Mouse (Mus musculus): ENCODE results near the gene Gm10842. TPM values are rescaled to one million over a fixed set of nuclear protein-coding genes. Genes with fewer than 3 reads are reported as not detected.
A peak's percentile ranks its signal among the peaks of the same experiment; 100 is the strongest.

Gene Gm10842
- polyA plus RNA-seq, 1 experiment from 2014 or later = not detected

DNA sequence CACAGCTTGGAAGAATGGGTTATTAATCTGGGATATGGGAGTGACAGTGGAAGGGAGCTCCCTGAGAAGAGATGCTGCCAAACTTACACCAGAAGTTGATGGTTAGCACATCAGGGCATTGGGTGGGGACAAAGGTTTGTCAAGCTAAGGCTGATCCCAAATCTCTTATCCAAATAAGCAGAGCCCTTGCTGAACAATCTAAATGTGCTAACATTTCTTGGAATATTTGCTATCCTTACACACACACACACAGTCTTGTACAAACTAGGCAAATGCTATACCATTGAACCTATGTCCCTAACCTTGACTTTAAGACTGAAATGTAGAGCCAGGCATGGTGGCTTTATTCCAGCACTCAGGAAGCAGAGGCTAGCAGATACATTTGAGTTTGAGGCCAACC is 3.1 kb upstream of the Gm10842 start:
- no peak overlapping the region for H3K4me2 ChIP-seq (replicated peaks; ENCODE audit: low read depth)
- no peak for TF ChIP-seq CTCF (IDR thresholded peaks at IDR 0.05; ENCODE audit: low read depth)
- no peak overlapping the region for H3K4me3 ChIP-seq (ENCODE audit: low read depth, low read length)
- H3K4me1 ChIP-seq (replicated peaks; ENCODE audit: control insufficient read depth, insufficient read depth, low read length) = no peaks in the 10 kb centered on the region
- no peak for ATAC-seq
- H3K9me3 ChIP-seq (ENCODE audit: control insufficient read depth) = no peaks in the 10 kb centered on the region
- peaks cover 9% of the 10 kb centered on the region; the same call in 1 of the 2 replicates for H3K36me3 ChIP-seq (ENCODE audit: control insufficient read depth, insufficient read depth)
- no peak overlapping the region for H3K9ac ChIP-seq (ENCODE audit: low read depth, low read length)
- no peaks in the 10 kb centered on the region for H3K27me3 ChIP-seq (replicated peaks; ENCODE audit: control insufficient read depth, insufficient read depth, low read length)
- H3K27ac ChIP-seq (ENCODE audit: low read depth, low read length) = no peak overlapping the region

DNA sequence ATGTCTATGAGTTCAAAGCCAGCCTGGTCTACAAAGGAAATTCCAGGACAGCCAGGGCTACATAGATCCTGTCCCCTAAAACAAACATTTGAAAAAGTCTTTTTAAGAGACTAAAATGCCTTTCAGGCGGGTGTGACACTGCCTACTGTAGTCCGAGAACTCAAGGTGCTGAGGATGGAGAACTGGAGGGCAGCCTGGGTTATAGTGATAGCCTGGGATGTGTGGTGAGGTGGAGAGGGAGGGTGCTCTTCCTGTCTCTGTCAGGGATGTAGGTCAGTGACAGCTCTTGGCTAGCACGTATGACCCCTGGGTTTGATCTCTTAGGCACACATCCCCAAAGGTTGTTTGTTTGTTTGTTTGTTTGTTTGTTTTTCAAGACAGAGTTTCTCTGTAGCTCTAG is 2.6 kb upstream of the Gm10842 start:
- 83% methylated on average over 3 of the region's 3 CpGs for WGBS
- ATAC-seq = no peak
- no peak overlapping the region for H3K27ac ChIP-seq (ENCODE audit: low read depth, low read length)
- peaks cover 6% of the 10 kb centered on the region; the same call in 1 of the 2 replicates for H3K36me3 ChIP-seq (ENCODE audit: control insufficient read depth, insufficient read depth)
- H3K4me1 ChIP-seq (replicated peaks; ENCODE audit: control insufficient read depth, insufficient read depth, low read length) = no peaks in the 10 kb centered on the region
- H3K27me3 ChIP-seq (replicated peaks; ENCODE audit: control insufficient read depth, insufficient read depth, low read length) = no peaks in the 10 kb centered on the region
- no peak overlapping the region for H3K9ac ChIP-seq (ENCODE audit: low read depth, low read length)
- H3K4me2 ChIP-seq (replicated peaks; ENCODE audit: low read depth) = no peak overlapping the region
- H3K9me3 ChIP-seq (ENCODE audit: control insufficient read depth) = no peaks in the 10 kb centered on the region
- H3K4me3 ChIP-seq (ENCODE audit: low read depth, low read length) = no peak overlapping the region
- no peak for TF ChIP-seq CTCF (IDR thresholded peaks at IDR 0.05; ENCODE audit: low read depth)

DNA sequence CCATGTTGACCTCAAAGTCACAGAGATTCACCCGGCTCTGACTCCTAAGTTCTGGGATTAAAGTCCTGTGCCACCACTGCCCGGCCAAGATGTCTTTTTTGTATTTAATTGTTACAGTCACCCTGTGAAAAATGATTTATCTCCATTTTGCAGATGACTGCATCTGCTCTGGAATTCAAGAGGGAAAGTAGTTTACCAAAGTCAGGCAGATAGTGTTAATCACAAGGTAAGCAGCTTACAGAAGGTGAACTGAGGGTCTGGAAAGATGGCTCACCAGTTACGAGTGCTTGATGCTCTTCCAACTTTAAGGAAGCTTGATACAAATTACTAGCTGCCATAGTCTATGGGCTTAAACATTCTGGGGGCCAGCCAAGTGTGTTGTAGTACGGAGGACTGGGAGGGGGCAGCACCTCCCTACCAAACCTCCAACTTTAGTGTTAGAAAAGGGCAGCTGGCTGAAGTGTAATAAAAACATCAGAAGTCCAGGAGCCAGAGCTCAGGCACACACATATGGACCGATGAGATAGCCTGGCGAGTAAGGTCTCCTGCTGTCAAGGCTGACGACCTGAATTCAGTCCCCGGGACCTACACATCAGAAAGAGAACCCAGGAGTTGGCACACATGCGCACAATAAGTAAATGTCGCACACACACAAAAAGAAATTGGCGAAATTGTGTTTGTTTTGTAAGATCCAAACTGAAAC is 2.0 kb upstream of the Gm10842 start:
- 70% methylated on average over 11 of the region's 11 CpGs for WGBS
- no peak for ATAC-seq

DNA sequence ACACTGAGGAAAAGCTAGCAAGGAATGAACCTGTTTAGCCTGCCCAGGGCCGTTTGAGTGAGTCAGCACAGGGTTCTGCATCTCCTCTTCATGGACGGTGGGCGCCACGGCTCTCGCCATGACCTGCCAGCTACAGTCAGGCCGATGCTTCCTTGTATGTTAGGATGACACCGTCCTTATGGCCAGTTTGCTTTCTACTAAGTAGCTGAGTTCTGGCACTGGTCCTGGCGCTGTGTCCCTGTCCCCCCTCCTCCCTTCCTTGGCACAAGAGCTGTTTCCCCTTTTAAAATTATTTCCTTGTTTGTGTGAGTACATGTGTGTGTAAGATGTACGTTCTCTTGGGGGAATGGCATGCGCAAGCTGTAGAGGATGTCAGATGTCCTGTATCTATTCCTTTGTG is 1.5 kb upstream of the Gm10842 start:
- WGBS = 80% methylated on average over 10 of the region's 10 CpGs
- Histone ChIP-seq H3K4me1 (replicated peaks; ENCODE audit: control insufficient read depth, insufficient read depth, low read length) (no peaks in the 10 kb centered on the region), H3K4me3 (ENCODE audit: low read depth, low read length) (no peak overlapping the region)

More for the DNA sequence above, 2.0 kb upstream of the Gm10842 start:
- Histone ChIP-seq H3K36me3 (ENCODE audit: control insufficient read depth, insufficient read depth) (peaks cover 3% of the 10 kb centered on the region; the same call in 1 of the 2 replicates), H3K27me3 (replicated peaks; ENCODE audit: control insufficient read depth, insufficient read depth, low read length) (no peaks in the 10 kb centered on the region), H3K4me3 (ENCODE audit: low read depth, low read length) (no peak overlapping the region), H3K9ac (ENCODE audit: low read depth, low read length) (no peak overlapping the region), H3K4me2 (replicated peaks; ENCODE audit: low read depth) (no peak overlapping the region), H3K4me1 (replicated peaks; ENCODE audit: control insufficient read depth, insufficient read depth, low read length) (no peaks in the 10 kb centered on the region), H3K27ac (ENCODE audit: low read depth, low read length) (no peak overlapping the region), H3K9me3 (ENCODE audit: control insufficient read depth) (no peaks in the 10 kb centered on the region)
- TF ChIP-seq CTCF (IDR thresholded peaks at IDR 0.05; ENCODE audit: low read depth) = peak; percentile 20

DNA sequence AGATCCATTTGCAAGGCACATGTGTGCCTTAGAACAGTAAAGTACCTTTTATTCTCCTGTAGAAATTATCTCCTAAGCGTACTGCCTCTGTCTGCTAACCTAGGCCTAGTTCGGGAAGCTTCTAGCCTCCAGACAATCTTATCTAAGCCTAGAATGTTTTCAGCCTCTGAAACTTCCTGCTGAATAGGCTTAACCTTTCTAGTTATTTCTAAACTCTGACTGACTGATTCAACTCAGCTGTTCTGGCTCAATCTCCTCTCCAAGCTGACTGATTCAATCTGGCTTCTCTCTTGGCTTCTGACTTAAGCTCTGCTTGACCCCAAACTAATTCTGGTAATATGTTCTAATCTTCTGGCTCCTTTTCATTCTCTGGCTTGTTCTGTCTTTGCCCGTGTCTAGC is 2.7 kb downstream of the Gm10842 start:
- ATAC-seq = no peak
- Histone ChIP-seq H3K9me3 (ENCODE audit: control insufficient read depth) (no peaks in the 10 kb centered on the region), H3K9ac (ENCODE audit: low read depth, low read length) (no peak overlapping the region), H3K4me3 (ENCODE audit: low read depth, low read length) (no peak overlapping the region), H3K4me1 (replicated peaks; ENCODE audit: control insufficient read depth, insufficient read depth, low read length) (no peaks in the 10 kb centered on the region), H3K27me3 (replicated peaks; ENCODE audit: control insufficient read depth, insufficient read depth, low read length) (no peaks in the 10 kb centered on the region), H3K4me2 (replicated peaks; ENCODE audit: low read depth) (no peak overlapping the region), H3K27ac (ENCODE audit: low read depth, low read length) (no peak overlapping the region), H3K36me3 (ENCODE audit: control insufficient read depth, insufficient read depth) (no peaks in the 10 kb centered on the region)
- 64% methylated on average over 3 of the region's 3 CpGs for WGBS
- TF ChIP-seq CTCF (IDR thresholded peaks at IDR 0.05; ENCODE audit: low read depth) = no peak

More for the DNA sequence above, 1.5 kb upstream of the Gm10842 start:
- Histone ChIP-seq H3K27me3 (replicated peaks; ENCODE audit: control insufficient read depth, insufficient read depth, low read length) (no peaks in the 10 kb centered on the region), H3K9ac (ENCODE audit: low read depth, low read length) (no peak overlapping the region), H3K36me3 (ENCODE audit: control insufficient read depth, insufficient read depth) (no peaks in the 10 kb centered on the region; the same call in 1 of the 2 replicates), H3K9me3 (ENCODE audit: control insufficient read depth) (no peaks in the 10 kb centered on the region), H3K27ac (ENCODE audit: low read depth, low read length) (no peak overlapping the region), H3K4me2 (replicated peaks; ENCODE audit: low read depth) (no peak overlapping the region)
- TF ChIP-seq CTCF (IDR thresholded peaks at IDR 0.05; ENCODE audit: low read depth) = no peak
- ATAC-seq = no peak

DNA sequence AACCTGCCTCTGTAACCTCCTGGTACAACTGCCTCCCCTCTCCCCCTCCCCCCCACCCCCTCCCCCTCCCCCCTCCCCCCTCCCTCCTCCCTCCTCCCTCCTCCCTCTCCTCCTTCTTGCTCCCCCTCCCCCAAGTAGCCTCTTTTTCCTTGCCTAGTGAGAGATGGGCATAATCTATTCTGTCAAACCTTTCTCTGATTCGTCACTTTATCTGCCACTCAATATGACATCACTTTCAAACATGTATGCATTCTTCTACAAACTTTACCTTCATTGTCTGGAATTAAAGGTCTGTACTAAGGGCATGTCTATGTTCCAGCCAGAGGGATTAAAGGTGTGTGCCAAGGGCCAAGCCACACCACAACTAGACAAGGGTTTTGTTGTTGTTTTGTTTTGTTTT is 3.1 kb downstream of the Gm10842 start:
- ATAC-seq = no peak
- Histone ChIP-seq H3K9me3 (ENCODE audit: control insufficient read depth) (no peaks in the 10 kb centered on the region), H3K36me3 (ENCODE audit: control insufficient read depth, insufficient read depth) (no peaks in the 10 kb centered on the region), H3K4me1 (replicated peaks; ENCODE audit: control insufficient read depth, insufficient read depth, low read length) (no peaks in the 10 kb centered on the region), H3K4me3 (ENCODE audit: low read depth, low read length) (no peak overlapping the region), H3K9ac (ENCODE audit: low read depth, low read length) (no peak overlapping the region), H3K27me3 (replicated peaks; ENCODE audit: control insufficient read depth, insufficient read depth, low read length) (no peaks in the 10 kb centered on the region), H3K27ac (ENCODE audit: low read depth, low read length) (no peak overlapping the region), H3K4me2 (replicated peaks; ENCODE audit: low read depth) (no peak overlapping the region)
- TF ChIP-seq CTCF (IDR thresholded peaks at IDR 0.05; ENCODE audit: low read depth) = no peak
- 91% methylated on average over 1 of the region's 1 CpGs for WGBS
